Mouse (Mus musculus): ENCODE measurements around the gene Gtpbp2.

Gtpbp2 gene

DNA sequence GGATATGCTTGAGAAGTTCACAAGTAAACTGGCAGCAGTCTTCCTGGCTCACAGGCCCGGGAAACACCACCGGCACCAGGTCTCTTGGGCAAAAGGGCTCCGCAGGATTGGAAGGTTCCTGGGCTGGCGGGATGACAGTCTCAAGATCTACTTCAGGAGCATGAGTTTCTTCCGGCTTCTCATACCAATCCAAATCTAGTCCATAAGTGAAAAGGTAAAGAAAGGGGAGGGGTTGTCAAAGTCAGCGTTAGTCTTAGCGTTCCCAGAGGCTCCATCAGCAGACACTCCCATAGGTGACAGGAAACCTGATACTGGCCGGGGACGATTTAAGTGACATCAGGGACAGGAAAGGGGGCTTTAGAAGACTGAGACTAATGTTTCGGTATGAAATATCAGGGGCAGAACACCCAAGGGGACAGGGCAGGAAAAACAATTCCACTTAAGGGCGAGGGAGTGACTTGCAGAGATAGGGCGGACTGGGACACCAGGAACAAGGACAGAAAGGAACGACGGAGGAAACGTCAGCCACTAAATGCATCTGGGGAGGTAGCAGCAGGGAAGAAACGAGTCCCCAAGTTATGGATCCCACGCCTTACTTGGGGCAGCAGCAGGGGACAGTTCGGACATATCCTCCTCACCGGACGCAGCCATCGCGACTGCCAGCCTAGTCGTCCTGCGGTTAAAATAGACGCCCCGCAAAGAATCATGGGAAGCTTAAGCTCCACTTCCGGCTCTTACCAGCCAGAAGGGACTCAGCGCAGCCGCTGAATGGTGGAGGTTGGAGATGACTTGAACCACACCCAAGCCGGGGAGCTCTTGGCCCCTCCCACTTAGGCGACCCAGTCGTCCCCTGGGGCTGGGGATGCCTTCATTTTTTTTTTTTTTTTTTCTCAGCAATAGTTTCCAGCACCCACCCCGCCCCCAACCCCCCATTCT lies 7.7 kb upstream of the Gtpbp2 start, which contains the start of gene Mad2l1bp:
Gene Mad2l1bp (minus strand): TSS at position 707 of the 936 bp plus-strand sequence.
- intact Hi-C loops (cut with DNase I), result no loop called here

DNA sequence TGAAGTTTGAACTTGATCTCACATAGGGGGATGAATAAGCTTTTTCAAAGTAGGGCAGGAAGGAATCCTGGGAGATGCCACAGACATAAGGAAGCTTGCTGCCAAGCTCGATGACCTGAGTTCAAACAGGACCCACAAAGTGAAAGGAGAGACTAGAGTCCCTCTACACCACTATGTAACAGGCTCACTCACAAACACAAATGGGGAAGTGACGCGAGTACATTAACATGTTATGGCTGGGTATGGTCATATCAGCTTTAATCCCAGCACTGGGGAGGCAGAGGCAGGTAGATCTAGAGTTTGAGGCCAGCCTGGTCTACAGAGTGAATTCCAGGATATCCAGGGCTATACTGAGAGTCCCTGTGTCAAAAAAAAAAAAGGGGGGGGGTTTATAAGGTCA lies 6.5 kb upstream of the Gtpbp2 start:
- intact Hi-C loops (cut with DNase I), result no loop called here

DNA sequence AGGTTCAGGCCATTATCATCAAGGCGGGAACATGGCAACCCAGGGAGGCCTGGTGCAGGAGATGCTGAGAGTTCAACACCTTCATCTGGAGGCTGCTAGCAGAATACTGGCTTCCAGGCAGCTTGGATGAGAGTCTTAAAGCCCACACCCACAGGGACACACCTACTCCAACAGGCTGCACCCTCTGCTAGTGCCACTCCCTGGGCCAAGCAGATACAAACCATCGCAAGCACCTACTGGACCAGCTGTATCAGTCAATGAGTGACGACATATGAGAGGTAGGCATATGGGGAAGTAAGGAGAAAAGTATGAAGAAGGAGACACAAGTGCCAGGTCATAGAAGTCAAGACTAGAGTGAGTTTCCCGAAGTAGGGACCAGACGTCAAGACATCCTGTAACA lies 4.2 kb upstream of the Gtpbp2 start:
- intact Hi-C loops (cut with DNase I), result no loop called here

GRCm38 (mm10) chr17:46157131-46157530 lies 3.7 kb upstream of the Gtpbp2 start:
- intact Hi-C loops (cut with DNase I), result no loop called here

- intact Hi-C loops (cut with DNase I), result no loop called here
Observed at GRCm38 (mm10) chr17:46159236-46159635, 1.6 kb upstream of the Gtpbp2 start.

- intact Hi-C loops (cut with DNase I), result no loop called here
Observed at GRCm38 (mm10) chr17:46160090-46160662, 656 bp upstream of the Gtpbp2 start.

DNA sequence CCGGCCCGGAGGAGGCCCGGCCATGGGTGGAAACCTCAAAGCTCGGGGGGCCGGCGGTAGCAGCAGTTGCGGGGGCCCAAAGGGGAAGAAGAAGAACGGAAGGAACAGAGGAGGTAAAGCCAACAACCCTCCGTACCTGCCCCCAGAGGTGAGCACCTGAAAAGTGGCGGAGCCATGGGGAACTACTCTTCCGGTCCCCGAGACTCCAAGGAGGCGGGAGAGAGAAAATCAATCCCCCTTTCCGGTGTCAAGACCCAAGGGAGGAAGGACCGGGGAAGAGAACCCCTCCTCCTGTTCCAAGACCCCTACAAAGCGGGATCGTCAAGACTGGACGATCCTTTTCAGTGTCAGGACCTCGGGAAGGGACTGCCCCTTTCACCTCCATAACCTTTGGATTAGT lies 347 bp downstream of the Gtpbp2 start:
- intact Hi-C loops (cut with DNase I), result no loop called here

GRCm38 (mm10) chr17:46161710-46162109 lies 878 bp downstream of the Gtpbp2 start:
- intact Hi-C loops (cut with DNase I), result no loop called here

- intact Hi-C loops (cut with DNase I), result no loop called here
Observed at GRCm38 (mm10) chr17:46162551-46162950, 1.7 kb downstream of the Gtpbp2 start.

GRCm38 (mm10) chr17:46162951-46163421 lies 2.2 kb downstream of the Gtpbp2 start:
- intact Hi-C loops (cut with DNase I), result no loop called here

DNA sequence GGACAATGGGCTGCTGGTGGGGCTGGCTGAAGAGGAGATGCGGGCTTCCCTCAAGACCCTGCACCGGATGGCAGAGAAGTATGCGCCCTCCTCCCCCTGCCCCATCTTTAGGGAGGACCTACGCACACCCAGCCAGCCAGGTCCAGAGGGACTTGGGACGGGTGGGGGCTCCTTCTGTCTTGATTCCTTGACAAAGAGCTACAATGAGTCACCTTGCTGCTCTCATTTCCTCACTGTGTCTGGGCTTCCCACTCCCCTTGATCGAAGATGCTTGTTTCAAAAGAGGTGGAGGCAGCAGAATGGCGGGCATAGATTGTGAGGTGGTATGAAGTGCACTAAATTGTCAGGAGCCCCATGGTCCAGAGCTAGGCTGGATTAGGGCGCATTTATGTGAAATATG lies 3.5 kb downstream of the Gtpbp2 start:
- intact Hi-C loops (cut with DNase I), result no loop called here

DNA sequence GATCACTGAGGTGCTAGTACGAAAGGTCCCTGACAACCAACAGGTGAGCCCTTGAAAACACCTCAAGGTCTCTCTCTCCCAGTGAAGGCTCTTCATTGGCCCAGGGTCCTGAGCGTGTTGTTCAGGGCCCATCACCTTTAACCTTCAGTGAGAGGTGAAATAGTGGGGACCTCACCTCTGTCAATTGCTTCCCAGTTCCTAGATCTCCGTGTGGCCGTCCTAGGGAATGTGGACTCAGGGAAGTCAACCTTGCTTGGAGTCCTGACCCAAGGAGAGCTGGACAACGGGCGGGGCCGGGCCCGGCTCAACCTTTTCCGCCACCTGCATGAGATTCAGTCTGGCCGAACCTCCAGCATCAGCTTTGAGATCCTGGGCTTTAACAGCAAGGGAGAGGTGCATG lies 4.0 kb downstream of the Gtpbp2 start:
- intact Hi-C loops (cut with DNase I), result loop anchor here (5.0 kb wide), 1 partner anchor 432 kb away; the partner anchor contains the start of gene 1600014C23Rik

- intact Hi-C loops (cut with DNase I), result loop anchor here (5.0 kb wide), 1 partner anchor 433 kb away; the partner anchor contains the start of gene 1600014C23Rik
Observed at GRCm38 (mm10) chr17:46165460-46165859, 4.6 kb downstream of the Gtpbp2 start.

GRCm38 (mm10) chr17:46166270-46166669 lies 5.4 kb downstream of the Gtpbp2 start:
- intact Hi-C loops (cut with DNase I), result loop anchor here (5.0 kb wide), 1 partner anchor 434 kb away; the partner anchor contains the start of gene 1600014C23Rik

DNA sequence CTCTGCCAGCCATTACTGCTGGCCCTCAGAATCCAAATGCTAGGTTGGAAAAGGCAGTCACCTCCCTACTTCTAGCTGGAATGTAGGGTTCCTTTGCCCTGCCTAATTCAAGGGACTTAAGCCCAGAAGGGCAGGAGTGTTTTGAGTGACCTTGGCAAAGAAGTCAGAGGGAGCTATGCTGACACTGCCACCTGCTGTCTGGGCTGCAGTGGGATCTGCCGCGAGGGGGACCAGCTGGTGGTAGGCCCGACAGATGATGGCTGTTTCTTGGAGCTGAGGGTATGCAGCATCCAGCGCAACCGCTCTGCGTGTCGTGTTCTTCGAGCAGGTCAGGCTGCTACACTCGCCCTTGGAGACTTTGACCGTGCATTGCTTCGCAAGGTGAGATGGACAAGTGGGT lies 6.2 kb downstream of the Gtpbp2 start:
- intact Hi-C loops (cut with DNase I), result loop anchor here (5.0 kb wide), 1 partner anchor 435 kb away; the partner anchor contains the start of gene 1600014C23Rik

DNA sequence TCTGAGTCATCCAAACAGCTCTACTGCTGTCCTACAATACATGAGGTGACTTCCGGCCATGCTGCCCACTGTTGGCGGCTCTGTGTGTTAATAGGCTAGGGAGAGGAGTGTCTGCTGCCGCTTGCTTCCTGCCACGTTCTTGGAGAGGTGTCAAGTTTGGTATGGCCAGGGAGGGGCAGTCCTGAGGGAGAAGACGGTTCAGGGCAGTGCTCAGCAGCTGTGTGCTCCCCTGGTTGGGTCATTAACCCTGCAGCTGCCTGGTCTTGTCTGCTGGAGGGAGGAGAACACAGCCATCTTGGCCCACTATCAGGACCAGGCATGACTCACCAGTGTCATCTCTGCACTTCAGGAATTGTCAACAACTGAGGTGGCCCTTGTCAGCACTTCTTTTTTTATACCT lies 7.5 kb downstream of the Gtpbp2 start:
- intact Hi-C loops (cut with DNase I), result loop anchor here (5.0 kb wide), 1 partner anchor 436 kb away; the partner anchor contains the start of gene 1600014C23Rik

- intact Hi-C loops (cut with DNase I), result loop anchor here (5.0 kb wide), 1 partner anchor 436 kb away; the partner anchor contains the start of gene 1600014C23Rik
Observed at GRCm38 (mm10) chr17:46168768-46169167, 7.9 kb downstream of the Gtpbp2 start.

DNA sequence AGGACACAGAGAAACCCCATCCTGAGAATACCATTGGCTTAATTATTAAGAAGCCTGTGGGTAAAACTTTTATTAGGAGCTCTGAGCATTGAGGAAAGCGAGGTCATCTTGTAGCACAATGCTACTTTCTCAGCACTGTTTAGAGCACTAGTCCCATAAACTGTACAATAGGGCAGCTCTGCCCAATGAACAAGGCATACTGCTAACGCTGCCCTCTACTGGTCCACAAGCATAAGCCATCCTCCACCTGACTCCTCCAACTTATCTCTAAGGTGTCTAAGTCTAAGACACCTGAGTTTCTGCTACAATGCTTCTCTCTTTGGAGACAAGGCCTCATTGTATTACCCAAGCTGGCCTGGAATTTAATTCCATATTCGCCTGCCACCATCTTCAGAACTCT lies 9.7 kb downstream of the Gtpbp2 start:
- intact Hi-C loops (cut with DNase I), result no loop called here

DNA sequence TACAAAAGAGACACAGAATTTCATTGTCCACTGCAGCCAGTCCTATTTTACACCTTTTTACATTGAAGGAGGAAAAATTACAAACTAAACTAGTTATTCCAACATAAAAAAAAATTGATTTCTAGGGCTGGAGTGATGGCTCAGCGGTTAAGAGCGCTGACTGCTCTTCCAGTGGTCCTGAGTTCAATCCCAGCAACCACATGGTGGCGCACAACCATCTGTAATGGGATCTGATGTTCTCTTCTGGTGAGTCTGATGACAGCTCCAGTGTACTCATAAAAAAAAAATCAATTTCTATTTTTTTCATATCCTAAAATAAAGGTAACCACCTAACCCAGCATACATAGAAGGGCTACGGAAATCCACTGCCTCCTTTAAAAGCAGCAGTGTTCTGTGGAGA lies 21.4 kb downstream of the Gtpbp2 start:
- intact Hi-C loops (cut with DNase I), result loop anchor here (5.0 to 10.0 kb wide), 2 partner anchors 70 to 213 kb away; partner anchors contain the start of gene Lrrc73

GRCm38 (mm10) chr17:46188829-46189228 lies 28.0 kb downstream of the Gtpbp2 start:
- intact Hi-C loops (cut with DNase I), result loop anchor here (10.0 kb wide), 1 partner anchor 206 kb away; no protein-coding TSS in a partner anchor

- intact Hi-C loops (cut with DNase I), result loop anchor here (5.0 kb wide), 1 partner anchor 46 kb away; the partner anchor contains the start of genes Polr1c and Yipf3
Observed at GRCm38 (mm10) chr17:46201151-46201550, 40.3 kb downstream of the Gtpbp2 start.

Measured in adrenal gland (tissue).